Mouse (Mus musculus) embryonic facial prominence, embryonic 13.5 days (tissue): ENCODE results near the gene Zfp639. TPM values are rescaled to one million over a fixed set of nuclear protein-coding genes. Genes with fewer than 3 reads are reported as not detected.

Source experiments
- ATAC-seq: fragments of 200-750 bp; cut with Nextera tagmentation; 2 replicates; pipeline ENCODE4 v1.8.0; 2017; ENCODE audit warnings: low read depth; ENCODE audit not compliant: insufficient number of reproducible peaks, insufficient read depth, low FRiP score, low TSS enrichment
- H3K27ac ChIP-seq: fragments of 300-500 bp; sonication (generic); 2 replicates; pipeline ENCODE4 v1.5.1; 2015; ENCODE audit warnings: moderate library complexity, mild to moderate bottlenecking, inconsistent platforms
- H3K27me3 ChIP-seq: fragments of 300-500 bp; sonication (generic); 2 replicates; pipeline ENCODE4 v1.6.1; 2015; ENCODE audit warnings: mild to moderate bottlenecking, inconsistent platforms
- H3K36me3 ChIP-seq: fragments of 300-500 bp; sonication (generic); 2 replicates; pipeline ENCODE4 v1.6.1; 2015; ENCODE audit warnings: mild to moderate bottlenecking, inconsistent platforms
- H3K4me1 ChIP-seq: fragments of 300-500 bp; sonication (generic); 2 replicates; pipeline ENCODE4 v1.6.1; 2015; ENCODE audit warnings: inconsistent platforms
- H3K4me2 ChIP-seq: fragments of 300-500 bp; sonication (generic); 2 replicates; pipeline ENCODE4 v1.6.1; 2015; ENCODE audit warnings: moderate library complexity, mild to moderate bottlenecking, inconsistent platforms
- H3K4me3 ChIP-seq: fragments of 300-500 bp; sonication (generic); 2 replicates; pipeline ENCODE4 v1.5.1; 2015; ENCODE audit warnings: mild to moderate bottlenecking, inconsistent platforms
- H3K9ac ChIP-seq: fragments of 300-500 bp; sonication (generic); 2 replicates; pipeline ENCODE4 v1.6.1; 2015; ENCODE audit warnings: mild to moderate bottlenecking, inconsistent platforms
- H3K9me3 ChIP-seq: fragments of 300-500 bp; sonication (generic); 2 replicates; pipeline ENCODE4 v1.6.1; 2016; ENCODE audit warnings: inconsistent platforms
- WGBS: fragments of 180-500 bp; shearing (Covaris S2); methylation state at CpG from one replicate; pipeline ENCODE4 v1.1.7; 2015; ENCODE audit warnings: mixed read lengths; 5-methylcytosine and 5-hydroxymethylcytosine counted together
- polyA plus RNA-seq: library from polyadenylated mRNA; unstranded; fragments of >200 nt; fragmentation: Nextera tagmentation; extraction: Ambion mirVana; gene quantifications from 2 replicates; pipeline ENCODE4 v1.2.1, GENCODE M21; 2015

Zfp639 gene
- 42.4 and 46.7 TPM in 2 replicates for polyA plus RNA-seq

- Histone ChIP-seq H3K9me3 (no peaks in the 10 kb centered on the region), H3K4me1 (peaks cover 23% of the 10 kb centered on the region), H3K27me3 (no peaks in the 10 kb centered on the region), H3K4me2 (peak within 1 kb of the TSS; percentile 61), H3K27ac (peak within 1 kb of the TSS; percentile 63), H3K36me3 (peaks cover 7% of the 10 kb centered on the region), H3K4me3 (peak within 1 kb of the TSS; percentile 74), H3K9ac (peak within 1 kb of the TSS; percentile 89)
- WGBS = 7% methylated on average over 24 of the region's 24 CpGs
- ATAC-seq = no peak
These were observed at the start of gene Zfp639 for GRCm38 (mm10) chr3:32509496-32510374. TSS of gene Zfp639 (plus strand) at chr3:32510259.

DNA sequence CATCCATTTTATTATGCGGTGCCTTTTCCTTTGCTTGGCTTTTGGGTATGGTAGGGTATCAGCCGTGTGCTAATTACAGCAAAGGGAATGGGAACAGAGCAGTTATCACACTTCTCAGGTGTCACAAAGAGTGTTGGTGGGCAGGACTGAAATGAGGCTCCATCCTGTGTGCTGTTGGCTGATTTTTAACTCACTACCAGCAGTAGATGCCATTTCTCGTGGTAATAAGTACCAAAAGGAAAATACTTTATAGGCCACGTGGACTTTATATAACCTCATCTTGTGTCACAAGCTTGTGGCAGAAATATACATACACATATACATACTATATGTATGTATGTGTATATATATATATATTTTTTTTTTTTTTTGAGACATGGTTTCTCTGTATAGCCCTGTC is 42.7 kb upstream of the Zfp639 start:
- Histone ChIP-seq H3K36me3 (peaks cover 26% of the 10 kb centered on the region), H3K4me3 (no peak overlapping the region), H3K27me3 (no peaks in the 10 kb centered on the region), H3K27ac (no peak overlapping the region), H3K9ac (no peak overlapping the region), H3K9me3 (no peaks in the 10 kb centered on the region), H3K4me2 (no peak overlapping the region), H3K4me1 (no peaks in the 10 kb centered on the region)
- no peak for ATAC-seq
- 90% methylated on average over 4 of the region's 4 CpGs for WGBS

DNA sequence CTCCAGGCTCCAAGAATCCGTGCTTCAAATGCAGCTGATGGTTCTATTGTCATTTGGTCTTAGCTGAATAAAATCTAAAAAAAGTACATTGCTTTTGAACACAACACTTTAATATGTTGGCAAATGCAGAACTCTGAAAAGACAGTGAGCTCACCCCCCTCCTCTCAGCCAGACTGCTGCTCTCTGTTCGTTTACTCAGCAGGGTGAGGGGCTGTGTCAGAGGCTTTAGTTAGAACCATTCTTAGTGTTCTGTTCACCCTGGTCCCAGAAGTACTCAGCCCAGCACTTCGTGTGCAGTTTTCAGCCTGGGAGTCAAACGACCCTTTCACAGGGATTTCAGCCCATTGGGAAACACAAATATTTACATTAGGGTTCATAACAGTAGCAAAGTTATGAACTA is 41.6 kb upstream of the Zfp639 start:
- 78% methylated on average over 4 of the region's 4 CpGs for WGBS

DNA sequence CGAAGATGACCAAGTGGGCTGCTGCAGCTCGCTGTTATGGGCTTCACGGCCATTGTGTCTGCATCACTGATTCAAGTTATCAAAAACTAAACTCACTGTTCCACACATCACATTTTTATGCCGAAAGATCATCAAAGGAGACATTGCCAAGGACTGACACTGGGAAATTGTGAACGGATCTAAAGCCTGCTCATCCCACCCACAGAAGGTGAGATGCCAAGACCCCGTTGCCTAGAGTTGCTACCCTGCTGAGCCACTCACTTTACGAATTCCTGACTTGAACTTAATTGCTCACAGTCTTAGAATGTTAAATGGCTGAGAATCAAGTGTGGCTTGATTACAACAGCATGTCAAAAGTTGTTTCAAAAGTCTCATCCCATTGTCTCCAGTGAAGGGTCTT is 39.6 kb upstream of the Zfp639 start:
- 80% methylated on average over 7 of the region's 7 CpGs for WGBS
- Histone ChIP-seq H3K4me2 (no peak overlapping the region), H3K9me3 (no peaks in the 10 kb centered on the region), H3K4me1 (no peaks in the 10 kb centered on the region), H3K36me3 (peaks cover 11% of the 10 kb centered on the region; the same call in 1 of the 2 replicates), H3K4me3 (no peak overlapping the region), H3K9ac (no peak overlapping the region), H3K27me3 (no peaks in the 10 kb centered on the region), H3K27ac (no peak overlapping the region)
- no peak for ATAC-seq

More for the DNA sequence above, 41.6 kb upstream of the Zfp639 start:
- no peak overlapping the region for H3K4me3 ChIP-seq
- no peak for ATAC-seq
- no peaks in the 10 kb centered on the region for H3K27me3 ChIP-seq
- H3K9ac ChIP-seq = no peak overlapping the region
- peaks cover 15% of the 10 kb centered on the region for H3K36me3 ChIP-seq
- H3K27ac ChIP-seq = no peak overlapping the region
- no peaks in the 10 kb centered on the region for H3K9me3 ChIP-seq
- H3K4me1 ChIP-seq = no peaks in the 10 kb centered on the region
- no peak overlapping the region for H3K4me2 ChIP-seq

DNA sequence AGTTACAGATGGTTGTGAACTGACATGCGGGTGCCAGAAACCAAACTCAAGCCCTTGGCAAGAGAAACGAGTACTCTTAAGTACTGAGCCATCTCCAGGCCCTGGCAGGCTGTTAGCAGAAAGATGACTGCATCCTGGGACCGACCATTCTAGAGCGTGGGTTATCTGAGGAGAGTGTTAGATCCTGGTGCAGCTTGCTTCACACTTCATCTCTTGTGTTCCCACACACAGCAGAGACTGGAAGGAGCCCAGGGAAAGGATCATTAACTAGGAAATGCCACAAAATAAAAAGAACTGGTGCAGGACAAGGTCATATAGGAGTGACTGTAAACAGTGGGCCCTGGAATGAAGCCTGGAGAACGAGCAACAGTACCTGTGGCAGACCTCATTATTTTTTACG is 39.0 kb upstream of the Zfp639 start:
- H3K9ac ChIP-seq = no peak overlapping the region
- H3K27ac ChIP-seq = no peak overlapping the region
- no peaks in the 10 kb centered on the region for H3K27me3 ChIP-seq
- no peaks in the 10 kb centered on the region for H3K9me3 ChIP-seq
- 78% methylated on average over 6 of the region's 6 CpGs for WGBS
- ATAC-seq = no peak
- no peak overlapping the region for H3K4me2 ChIP-seq
- H3K4me3 ChIP-seq = no peak overlapping the region
- H3K36me3 ChIP-seq = peaks cover 11% of the 10 kb centered on the region; the same call in 1 of the 2 replicates
- H3K4me1 ChIP-seq = no peaks in the 10 kb centered on the region

- Histone ChIP-seq H3K9me3 (no peaks in the 10 kb centered on the region), H3K27ac (no peak overlapping the region), H3K27me3 (no peaks in the 10 kb centered on the region), H3K4me2 (no peak overlapping the region), H3K36me3 (peaks cover under 1% of the 10 kb centered on the region; the same call in 1 of the 2 replicates), H3K9ac (no peak overlapping the region), H3K4me3 (no peak overlapping the region), H3K4me1 (no peaks in the 10 kb centered on the region)
- ATAC-seq = no peak
- 67% methylated on average over 14 of the region's 14 CpGs for WGBS
These were observed 37.7 kb upstream of the Zfp639 start for GRCm38 (mm10) chr3:32472191-32472900.

DNA sequence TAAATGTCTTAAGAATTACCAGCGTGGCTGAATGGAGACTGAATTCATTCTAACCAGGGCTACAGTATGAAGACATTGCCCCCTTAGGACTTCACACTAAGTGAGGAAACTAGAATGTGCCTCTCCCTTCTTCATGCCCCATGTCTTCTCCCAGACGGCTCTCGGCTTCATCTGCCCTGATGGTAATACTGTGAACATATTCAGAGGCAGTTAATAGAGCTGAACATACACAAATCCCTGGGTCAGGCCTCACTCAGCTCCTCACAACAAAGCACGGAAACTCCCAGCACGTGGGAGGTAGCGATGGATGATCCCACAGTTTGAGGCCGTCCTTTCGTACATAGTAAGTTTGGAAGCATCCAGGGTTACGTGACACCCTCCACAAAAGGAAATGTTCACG is 36.9 kb upstream of the Zfp639 start:
- Histone ChIP-seq H3K4me3 (no peak overlapping the region), H3K4me2 (no peak overlapping the region), H3K27ac (no peak overlapping the region), H3K4me1 (no peaks in the 10 kb centered on the region), H3K9me3 (no peaks in the 10 kb centered on the region), H3K27me3 (no peaks in the 10 kb centered on the region), H3K9ac (no peak overlapping the region), H3K36me3 (no peaks in the 10 kb centered on the region)
- WGBS = 88% methylated on average over 10 of the region's 10 CpGs
- ATAC-seq = no peak

GRCm38 (mm10) chr3:32479961-32480360 is 30.1 kb upstream of the Zfp639 start:
- H3K4me2 ChIP-seq = no peak overlapping the region
- no peak overlapping the region for H3K4me3 ChIP-seq
- H3K9ac ChIP-seq = no peak overlapping the region
- H3K36me3 ChIP-seq = no peaks in the 10 kb centered on the region
- no peaks in the 10 kb centered on the region for H3K27me3 ChIP-seq
- H3K9me3 ChIP-seq = no peaks in the 10 kb centered on the region
- 91% methylated on average over 7 of the region's 7 CpGs for WGBS
- no peaks in the 10 kb centered on the region for H3K4me1 ChIP-seq
- no peak for ATAC-seq
- no peak overlapping the region for H3K27ac ChIP-seq

DNA sequence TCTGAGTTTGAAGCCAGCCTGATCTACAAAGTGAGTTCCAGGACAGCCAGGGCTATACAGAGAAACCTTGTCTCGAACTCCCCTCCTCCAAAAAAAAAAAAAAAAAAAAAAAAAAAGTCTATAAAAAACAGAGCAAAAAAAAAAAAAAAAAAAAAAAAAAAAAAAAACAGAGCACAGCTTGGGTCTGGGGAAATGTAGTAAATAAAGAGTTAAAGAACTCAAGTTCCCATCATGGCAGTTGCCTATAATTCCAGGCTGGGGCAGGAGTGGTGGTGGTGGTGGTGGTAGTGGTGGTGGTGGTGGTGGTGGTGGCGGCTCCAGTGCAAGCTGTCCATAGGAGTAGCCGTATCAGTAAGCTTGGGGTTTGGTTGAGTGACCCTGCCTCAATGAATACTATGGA is 27.0 kb upstream of the Zfp639 start:
- Histone ChIP-seq H3K4me3 (no peak overlapping the region), H3K9me3 (no peaks in the 10 kb centered on the region), H3K4me2 (no peak overlapping the region), H3K4me1 (no peaks in the 10 kb centered on the region), H3K9ac (no peak overlapping the region), H3K36me3 (no peaks in the 10 kb centered on the region), H3K27ac (no peak overlapping the region), H3K27me3 (no peaks in the 10 kb centered on the region)
- no peak for ATAC-seq
- 84% methylated on average over 3 of the region's 3 CpGs for WGBS

GRCm38 (mm10) chr3:32486543-32486942 is 23.5 kb upstream of the Zfp639 start:
- H3K9me3 ChIP-seq = no peaks in the 10 kb centered on the region
- no peaks in the 10 kb centered on the region for H3K4me1 ChIP-seq
- 56% methylated on average over 4 of the region's 4 CpGs for WGBS
- no peak overlapping the region for H3K9ac ChIP-seq
- no peak overlapping the region for H3K4me2 ChIP-seq
- no peak overlapping the region for H3K4me3 ChIP-seq
- no peak overlapping the region for H3K27ac ChIP-seq
- no peaks in the 10 kb centered on the region for H3K27me3 ChIP-seq
- no peaks in the 10 kb centered on the region for H3K36me3 ChIP-seq
- no peak for ATAC-seq

GRCm38 (mm10) chr3:32488172-32488571 is 21.9 kb upstream of the Zfp639 start:
- Histone ChIP-seq H3K4me3 (no peak overlapping the region), H3K4me2 (no peak overlapping the region), H3K27me3 (no peaks in the 10 kb centered on the region), H3K36me3 (no peaks in the 10 kb centered on the region), H3K4me1 (no peaks in the 10 kb centered on the region), H3K27ac (no peak overlapping the region), H3K9me3 (no peaks in the 10 kb centered on the region), H3K9ac (no peak overlapping the region)
- ATAC-seq = no peak
- 81% methylated on average over 6 of the region's 6 CpGs for WGBS
